8 mouse cellular contexts compared by ENCODE assay signal in genomic region chr4:133370298-133371274, GRCm38 (mm10). TPM values are rescaled to one million over a fixed set of nuclear protein-coding genes. Genes with fewer than 3 reads are reported as not detected.
A peak's percentile ranks its signal among the peaks of the same experiment; 100 is the strongest.
DNase-seq lines count a peak whose midpoint lies in the region; ATAC-seq lines count a peak whose summit lies in the region.

No protein-coding gene starts in this region.

- H3K27me3 ChIP-seq in heart, embryonic 12.5 days (replicated peaks) = no peaks in the 10 kb centered on the region
- no peaks in the 10 kb centered on the region for H3K27me3 ChIP-seq in embryonic facial prominence, embryonic 10.5 days (replicated peaks; ENCODE audit: low read depth, poor library complexity, severe bottlenecking)
- no peaks in the 10 kb centered on the region for H3K27me3 ChIP-seq in intestine, embryonic 14.5 days (replicated peaks; ENCODE audit: control insufficient read depth, insufficient read depth, low read length)

- WGBS in heart, embryonic 12.5 days = 63% methylated on average over 22 of the region's 22 CpGs
- WGBS in embryonic facial prominence, embryonic 10.5 days = 76% methylated on average over 22 of the region's 22 CpGs
- WGBS in intestine, embryonic 14.5 days = 68% methylated on average over 22 of the region's 22 CpGs

- H3K36me3 ChIP-seq in heart, embryonic 12.5 days = peaks cover 5% of the 10 kb centered on the region; the same call in 1 of the 2 replicates
- peaks cover 18% of the 10 kb centered on the region for H3K36me3 ChIP-seq in embryonic facial prominence, embryonic 10.5 days (replicated peaks)
- H3K36me3 ChIP-seq in intestine, embryonic 14.5 days (ENCODE audit: control insufficient read depth, insufficient read depth, low read length) = no peaks in the 10 kb centered on the region

- peaks cover 52% of the 10 kb centered on the region for H3K4me1 ChIP-seq in heart, embryonic 12.5 days (replicated peaks)
- peaks cover 51% of the 10 kb centered on the region for H3K4me1 ChIP-seq in embryonic facial prominence, embryonic 10.5 days
- peaks cover 40% of the 10 kb centered on the region for H3K4me1 ChIP-seq in intestine, embryonic 14.5 days (replicated peaks; ENCODE audit: control insufficient read depth, insufficient read depth, low read length)

- H3K4me3 ChIP-seq in heart, embryonic 12.5 days = peak overlapping the region; percentile 93
- H3K4me3 ChIP-seq in embryonic facial prominence, embryonic 10.5 days = peak overlapping the region; percentile 94
- H3K4me3 ChIP-seq in intestine, embryonic 14.5 days (ENCODE audit: low read depth, low read length) = peak overlapping the region; percentile 79

- DNase-seq in heart, postnatal 25 days (ENCODE audit: low spot score) = no peak
- DNase-seq in embryonic facial prominence, embryonic 10.5 days (ENCODE audit: low spot score) = no peak
- DNase-seq in intestine, embryonic 14.5 days (ENCODE audit: low spot score) = no peak
- DNase-seq in naive thymus-derived CD4-positive, alpha-beta T cell, adult 2 months (ENCODE audit: low read depth) = peak; percentile 46
- no peak for DNase-seq in adrenal gland, adult 18-20 months (ENCODE audit: low spot score in 2 of 2)
- no peak for DNase-seq in adrenal gland, postnatal 4 days (ENCODE audit: low spot score in 2 of 2)

- peak overlapping the region; percentile 97 for H3K9ac ChIP-seq in heart, embryonic 12.5 days
- H3K9ac ChIP-seq in intestine, embryonic 14.5 days (ENCODE audit: low read length) = peak overlapping the region; percentile 90

- H3K27ac ChIP-seq in heart, embryonic 12.5 days (ENCODE audit: poor library complexity, severe bottlenecking) = peak overlapping the region; percentile 85
- peak overlapping the region; percentile 94 for H3K27ac ChIP-seq in embryonic facial prominence, embryonic 10.5 days (replicated peaks)
- 0 out of 2 replicates have a peak overlapping the region, but pooled peaks have one; percentile 75 for H3K27ac ChIP-seq in intestine, embryonic 14.5 days (ENCODE audit: low read depth)

- no peak for ATAC-seq in heart, embryonic 12.5 days (ENCODE audit: insufficient number of reproducible peaks, low FRiP score)
- peak; percentile 6 for ATAC-seq in CD4-positive, CD25-positive, alpha-beta regulatory T cell, adult 4 months
- ATAC-seq in intestine, embryonic 14.5 days (replicated peaks; ENCODE audit: low FRiP score, low TSS enrichment, low read depth) = no peak; the same call in 1 of the 2 replicates

- H3K9me3 ChIP-seq in heart, embryonic 12.5 days (replicated peaks) = 0 out of 2 replicates have a peak, but pooled peaks cover 3% of the 10 kb centered on the region
- H3K9me3 ChIP-seq in embryonic facial prominence, embryonic 10.5 days = no peaks in the 10 kb centered on the region
- H3K9me3 ChIP-seq in intestine, embryonic 14.5 days (ENCODE audit: control insufficient read depth, low read length) = no peaks in the 10 kb centered on the region

- intact Hi-C loops in heart, postnatal 25 days (cut with DNase I) = no loop called here

- peak overlapping the region; percentile 88 for H3K4me2 ChIP-seq in heart, embryonic 12.5 days
- H3K4me2 ChIP-seq in intestine, embryonic 14.5 days (ENCODE audit: low read length) = peak overlapping the region; percentile 54

RNA-seq across cellular contexts. Expression of gene Slc9a1, which starts 1.1 kb away (rescaled TPM):
- polyA plus RNA-seq in heart, embryonic 12.5 days (2016; fragmentation: Nextera tagmentation; extraction: Ambion mirVana) = 7.3 and 8.8 TPM in 2 replicates
- 10 to 100 TPM; 16.3 to 20.0 TPM for total RNA-seq in heart, postnatal 25 days (2021)
- polyA plus RNA-seq in CD4-positive, CD25-positive, alpha-beta regulatory T cell, adult 4 months (2017; shearing (Covaris generic)) = 10 to 100 TPM in 1 of 2 experiments, 1 to 10 TPM in 1; 9.9 to 19.4 TPM
- 8.6 and 9.0 TPM in 2 replicates for polyA plus RNA-seq in embryonic facial prominence, embryonic 10.5 days (2016; fragmentation: Nextera tagmentation; extraction: Ambion mirVana)
- 11.0 and 11.6 TPM in 2 replicates for polyA plus RNA-seq in intestine, embryonic 14.5 days (2014; fragmentation: Nextera tagmentation; extraction: Ambion mirVana)
- total RNA-seq in adrenal gland, adult 18-20 months (2021) = 10 to 100 TPM; 44.5 to 55.0 TPM
- total RNA-seq in adrenal gland, postnatal 4 days (2021) = 10 to 100 TPM; 52.9 to 54.4 TPM

RNA-seq across cellular contexts. Expression of gene Wdtc1, which starts 17.3 kb away (rescaled TPM):
- polyA plus RNA-seq in heart, embryonic 12.5 days (2016; fragmentation: Nextera tagmentation; extraction: Ambion mirVana) = 16.1 and 17.9 TPM in 2 replicates
- 10 to 100 TPM; 81.2 to 82.7 TPM for total RNA-seq in heart, postnatal 25 days (2021)
- 1 to 10 TPM; 4.2 to 7.8 TPM for polyA plus RNA-seq in CD4-positive, CD25-positive, alpha-beta regulatory T cell, adult 4 months (2017; shearing (Covaris generic))
- polyA plus RNA-seq in embryonic facial prominence, embryonic 10.5 days (2016; fragmentation: Nextera tagmentation; extraction: Ambion mirVana) = 17.2 and 17.7 TPM in 2 replicates
- 16.7 and 18.2 TPM in 2 replicates for polyA plus RNA-seq in intestine, embryonic 14.5 days (2014; fragmentation: Nextera tagmentation; extraction: Ambion mirVana)
- total RNA-seq in adrenal gland, adult 18-20 months (2021) = 10 to 100 TPM; 57.6 to 63.6 TPM
- 10 to 100 TPM; 36.3 to 39.9 TPM for total RNA-seq in adrenal gland, postnatal 4 days (2021)
